Mouse (Mus musculus) forebrain, postnatal 0 days (tissue): ENCODE measurements around the gene Coch. TPM values are rescaled to one million over a fixed set of nuclear protein-coding genes. Genes with fewer than 3 reads are reported as not detected.

Experiments
- ATAC-seq: fragments of 200-750 bp; cut with Nextera tagmentation; 2 replicates; pipeline ENCODE4 v1.8.0; 2017; ENCODE audit warnings: mild to moderate bottlenecking, moderate library complexity
- DNase-seq: peaks from one replicate; pipeline ENCODE4 v3.0.0-alpha.2; 2015
- H3K27ac ChIP-seq: fragments of 300-500 bp; sonication (generic); 2 replicates; pipeline ENCODE4 v1.5.1; 2014; ENCODE audit warnings: low read depth, mild to moderate bottlenecking, antibody characterized with exemption, low read length, moderate library complexity, mixed read lengths
- H3K27me3 ChIP-seq: fragments of 300-500 bp; sonication (generic); 2 replicates; pipeline ENCODE4 v1.6.1; 2014; ENCODE audit warnings: mild to moderate bottlenecking, low read length, mixed read lengths; ENCODE audit not compliant: insufficient read depth
- H3K36me3 ChIP-seq: fragments of 300-500 bp; sonication (generic); 2 replicates; pipeline ENCODE4 v1.6.1; 2014; ENCODE audit warnings: mild to moderate bottlenecking, moderate library complexity; ENCODE audit not compliant: insufficient read depth
- H3K4me1 ChIP-seq: fragments of 300-500 bp; sonication (generic); 2 replicates; pipeline ENCODE4 v1.6.1; 2014; ENCODE audit warnings: antibody characterized with exemption; ENCODE audit not compliant: insufficient read depth
- H3K4me2 ChIP-seq: fragments of 300-500 bp; sonication (generic); 2 replicates; pipeline ENCODE4 v1.6.1; 2014; ENCODE audit warnings: low read depth, mild to moderate bottlenecking, moderate library complexity
- H3K4me3 ChIP-seq: fragments of 300-500 bp; sonication (generic); 2 replicates; pipeline ENCODE4 v1.5.1; 2014; ENCODE audit warnings: low read depth, low read length, mixed read lengths
- H3K9ac ChIP-seq: fragments of 300-500 bp; sonication (generic); 2 replicates; pipeline ENCODE4 v1.6.1; 2014; ENCODE audit warnings: mild to moderate bottlenecking
- H3K9me3 ChIP-seq: fragments of 300-500 bp; sonication (generic); 2 replicates; pipeline ENCODE4 v1.6.1; 2016; ENCODE audit warnings: low read length
- CTCF ChIP-seq: sonication (generic); IDR thresholded peaks from 2 replicates; pipeline ENCODE4 v1.5.1; 2016; ENCODE audit warnings: antibody characterized with exemption, control low read depth, low read depth
- WGBS: fragments of 180-500 bp; shearing (Covaris S2); extraction: QIAGEN DNeasy Blood & Tissue Kit; methylation state at CpG from one replicate; pipeline ENCODE4 v1.1.7; 2014; 5-methylcytosine and 5-hydroxymethylcytosine counted together
- polyA plus RNA-seq: library from polyadenylated mRNA; unstranded; fragments of >200 nt; fragmentation: Nextera tagmentation; extraction: Ambion mirVana; gene quantifications from 2 replicates; pipeline ENCODE4 v1.2.1, GENCODE M21; 2015
- total RNA-seq: library from RNA; depleted of rRNA; stranded (reverse); fragments of >200 nt; gene quantifications from 2 replicates; pipeline ENCODE4 v1.2.3, GENCODE M21; 2014; rRNA removed

Gene Coch
- 14.2 and 18.2 TPM in 2 replicates for total RNA-seq
- polyA plus RNA-seq = 10.5 and 13.4 TPM in 2 replicates

GRCm38 (mm10) chr12:51593229-51594029 is at the start of gene Coch:
Gene Coch, plus strand, starts transcription at chr12:51593341.
- H3K4me3 ChIP-seq = peak within 1 kb of the TSS; percentile 73
- DNase-seq (peak; percentile 66), ATAC-seq (peak; percentile 88)
- TF ChIP-seq CTCF = no peak
- H3K27me3 ChIP-seq = peaks cover 9% of the 10 kb centered on the region
- H3K4me1 ChIP-seq = peaks cover 5% of the 10 kb centered on the region; the same call in 1 of the 2 replicates
- WGBS = under 1% methylated on average over 64 of the region's 79 CpGs
- no peaks in the 10 kb centered on the region for H3K9me3 ChIP-seq
- peak within 1 kb of the TSS; percentile 97 for H3K4me2 ChIP-seq
- peak within 1 kb of the TSS; percentile 60 for H3K9ac ChIP-seq
- H3K36me3 ChIP-seq = no peaks in the 10 kb centered on the region
- no peak within 1 kb of the TSS for H3K27ac ChIP-seq

- Histone ChIP-seq H3K9me3 (no peaks in the 10 kb centered on the region), H3K27ac (no peak overlapping the region), H3K9ac (no peak overlapping the region), H3K4me3 (no peak overlapping the region), H3K4me2 (no peak overlapping the region), H3K4me1 (no peaks in the 10 kb centered on the region), H3K27me3 (no peaks in the 10 kb centered on the region), H3K36me3 (no peaks in the 10 kb centered on the region)
- DNase-seq = no peak
- no peak; the same call in 1 of the 2 replicates for ATAC-seq
- WGBS = 83% methylated on average over 9 of the region's 9 CpGs
- TF ChIP-seq CTCF = no peak
These were observed 49.7 kb upstream of the Coch start for GRCm38 (mm10) chr12:51543402-51543960.

- Histone ChIP-seq H3K4me2 (no peak overlapping the region), H3K27ac (no peak overlapping the region), H3K9me3 (no peaks in the 10 kb centered on the region), H3K4me3 (no peak overlapping the region), H3K4me1 (no peaks in the 10 kb centered on the region), H3K27me3 (no peaks in the 10 kb centered on the region), H3K9ac (no peak overlapping the region), H3K36me3 (no peaks in the 10 kb centered on the region)
- 63% methylated on average over 1 of the region's 1 CpGs for WGBS
- ATAC-seq (no peak), DNase-seq (no peak)
- TF ChIP-seq CTCF = no peak
These were observed 38.1 kb upstream of the Coch start for GRCm38 (mm10) chr12:51555041-51555440.

- H3K27ac ChIP-seq = no peak overlapping the region
- no peaks in the 10 kb centered on the region for H3K27me3 ChIP-seq
- H3K9ac ChIP-seq = no peak overlapping the region
- H3K4me1 ChIP-seq = no peaks in the 10 kb centered on the region
- ATAC-seq (no peak), DNase-seq (no peak)
- no peak overlapping the region for H3K4me2 ChIP-seq
- no peaks in the 10 kb centered on the region for H3K36me3 ChIP-seq
- H3K4me3 ChIP-seq = no peak overlapping the region
- H3K9me3 ChIP-seq = no peaks in the 10 kb centered on the region
- 75% methylated on average over 9 of the region's 9 CpGs for WGBS
- TF ChIP-seq CTCF = no peak
These were observed 31.7 kb upstream of the Coch start for GRCm38 (mm10) chr12:51561416-51561815.

- H3K36me3 ChIP-seq = no peaks in the 10 kb centered on the region
- H3K9ac ChIP-seq = no peak overlapping the region
- no peaks in the 10 kb centered on the region for H3K9me3 ChIP-seq
- no peak overlapping the region for H3K27ac ChIP-seq
- TF ChIP-seq CTCF = no peak
- no peaks in the 10 kb centered on the region for H3K27me3 ChIP-seq
- H3K4me3 ChIP-seq = no peak overlapping the region
- DNase-seq (no peak), ATAC-seq (no peak)
- H3K4me2 ChIP-seq = no peak overlapping the region
- H3K4me1 ChIP-seq = no peaks in the 10 kb centered on the region
- WGBS = 85% methylated on average over 7 of the region's 7 CpGs
These were observed 25.9 kb upstream of the Coch start for GRCm38 (mm10) chr12:51567225-51567624.

- Histone ChIP-seq H3K27me3 (no peaks in the 10 kb centered on the region), H3K9me3 (no peaks in the 10 kb centered on the region), H3K9ac (no peak overlapping the region), H3K4me2 (no peak overlapping the region), H3K27ac (no peak overlapping the region), H3K4me3 (no peak overlapping the region), H3K4me1 (no peaks in the 10 kb centered on the region), H3K36me3 (no peaks in the 10 kb centered on the region)
- WGBS = 84% methylated on average over 8 of the region's 8 CpGs
- no peak for ATAC-seq
- TF ChIP-seq CTCF = no peak
- no peak for DNase-seq
These were observed 23.7 kb upstream of the Coch start for GRCm38 (mm10) chr12:51569472-51569871.

- Histone ChIP-seq H3K4me2 (no peak overlapping the region), H3K36me3 (no peaks in the 10 kb centered on the region), H3K4me1 (no peaks in the 10 kb centered on the region), H3K9ac (no peak overlapping the region), H3K27ac (no peak overlapping the region), H3K9me3 (no peaks in the 10 kb centered on the region), H3K27me3 (no peaks in the 10 kb centered on the region), H3K4me3 (no peak overlapping the region)
- no peak for DNase-seq
- no peak for ATAC-seq
- 68% methylated on average over 7 of the region's 7 CpGs for WGBS
- no peak for TF ChIP-seq CTCF
These were observed 23.2 kb upstream of the Coch start for GRCm38 (mm10) chr12:51569944-51570343.
